Mouse (Mus musculus) heart, postnatal 14 days (tissue): Measurements from ENCODE around the gene Chtop. TPM values are rescaled to one million over a fixed set of nuclear protein-coding genes. Genes with fewer than 3 reads are reported as not detected.

Experiments used
- DNase-seq, 2 experiments: peaks; one replicate each; pipeline ENCODE4 v3.0.0; 2021 to 2022
- intact Hi-C: fragments of 180-260 bp; cut with DNase I; formaldehyde crosslinking; loops from one replicate; pipeline ENCODE4 v1.15.1; 2025
- long read RNA-seq, 2 experiments: library from polyadenylated mRNA; stranded (forward); transcript quantifications; one replicate each; pipeline ENCODE4 v2.0.0; 2021
- total RNA-seq, 2 experiments: library from RNA; stranded (reverse); gene quantifications; 2 replicates each; pipeline ENCODE4 v1.2.3; 2021

The Chtop gene
- 100 to 1,000 TPM; 101 to 123 TPM for total RNA-seq
- long read RNA-seq, experiment 1, transcript Chtop-202 (6 exons, 2,012 nt): major isoform, 31 of 101 reads
- long read RNA-seq, experiment 1, transcript Chtop-207 (5 exons, 1,321 nt): minor isoform, 5 of 101 reads
- long read RNA-seq, experiment 1, transcript Chtop-201 (5 exons, 3,257 nt): minor isoform, 12 of 101 reads
- long read RNA-seq, experiment 1, partial matches to known transcripts: 8 of 101 reads
- long read RNA-seq, experiment 1, other reads (novel, unspliced or antisense): 44 of 101 reads
- long read RNA-seq, experiment 2, transcript Chtop-202 (6 exons, 2,012 nt): major isoform, 22 of 72 reads
- long read RNA-seq, experiment 2, partial matches to known transcripts: 8 of 72 reads
- long read RNA-seq, experiment 2, other reads (novel, unspliced or antisense): 36 of 72 reads

GRCm38 (mm10) chr3:90508950-90509746, at the start of gene Chtop:
TSS of gene Chtop (minus strand) at chr3:90509498.
- peak; percentile 99 to 100 for DNase-seq
- intact Hi-C loops: no loop called here

- peak in 1 of 2 experiments; percentile 44 for DNase-seq
- intact Hi-C loops: no loop called here
These were observed 46.7 kb upstream of the Chtop start for GRCm38 (mm10) chr3:90555954-90556353.

- intact Hi-C loops: no loop called here
- DNase-seq: no peak
These were observed 42.9 kb upstream of the Chtop start for GRCm38 (mm10) chr3:90552231-90552630.

GRCm38 (mm10) chr3:90550421-90550790, 41.1 kb upstream of the Chtop start:
- DNase-seq: no peak
- intact Hi-C loops: no loop called here

- intact Hi-C loops: no loop called here
- peak in 1 of 2 experiments; percentile 45 for DNase-seq
These were observed 40.5 kb upstream of the Chtop start for GRCm38 (mm10) chr3:90549676-90550420.

GRCm38 (mm10) chr3:90540904-90541303, 31.6 kb upstream of the Chtop start:
- DNase-seq: peak; percentile 50 to 56
- intact Hi-C loops: loop anchor here (5.0 kb wide), 1 partner anchor 41 kb away; no protein-coding TSS in a partner anchor

GRCm38 (mm10) chr3:90537905-90538296, 28.6 kb upstream of the Chtop start:
- intact Hi-C loops: no loop called here
- no peak for DNase-seq

- peak; percentile 79 to 84 for DNase-seq
- intact Hi-C loops: no loop called here
These were observed 28.0 kb upstream of the Chtop start, which contains the start of gene S100a16 for GRCm38 (mm10) chr3:90537141-90537904. TSS of gene S100a16 (plus strand) at chr3:90537254.

- intact Hi-C loops: no loop called here
- DNase-seq: no peak
These were observed 26.1 kb upstream of the Chtop start for GRCm38 (mm10) chr3:90535446-90535845.

GRCm38 (mm10) chr3:90531713-90532112, 22.4 kb upstream of the Chtop start:
- DNase-seq: no peak
- intact Hi-C loops: no loop called here

- intact Hi-C loops: loop anchor here (10.0 kb wide), 1 partner anchor 177 kb away; no protein-coding TSS in a partner anchor
- no peak for DNase-seq
These were observed 18.1 kb upstream of the Chtop start for GRCm38 (mm10) chr3:90527291-90527873.

- DNase-seq: no peak
- intact Hi-C loops: loop anchor here (10.0 kb wide), 1 partner anchor 178 kb away; no protein-coding TSS in a partner anchor
These were observed 17.3 kb upstream of the Chtop start, which contains the start of gene S100a14 for GRCm38 (mm10) chr3:90526580-90526979. TSS of gene S100a14 (plus strand) at chr3:90526856.

- DNase-seq: no peak
- intact Hi-C loops: loop anchor here (10.0 kb wide), 1 partner anchor 179 kb away; no protein-coding TSS in a partner anchor
These were observed 16.8 kb upstream of the Chtop start for GRCm38 (mm10) chr3:90526076-90526475.

GRCm38 (mm10) chr3:90525421-90525820, 16.1 kb upstream of the Chtop start:
- intact Hi-C loops: loop anchor here (1.0 to 10.0 kb wide), 3 partner anchors 59 to 179 kb away; no protein-coding TSS in a partner anchor
- peak; percentile 35 to 65 for DNase-seq

- intact Hi-C loops: no loop called here
These were observed 8.4 kb upstream of the Chtop start for GRCm38 (mm10) chr3:90517711-90518110.

GRCm38 (mm10) chr3:90515789-90516188, 6.5 kb upstream of the Chtop start:
- intact Hi-C loops: no loop called here
- no peak for DNase-seq

More at GRCm38 (mm10) chr3:90517711-90518110, 8.4 kb upstream of the Chtop start:
- no peak for DNase-seq

- DNase-seq: peak; percentile 54 to 63
- intact Hi-C loops: no loop called here
These were observed 5.9 kb upstream of the Chtop start for GRCm38 (mm10) chr3:90515242-90515641.

- intact Hi-C loops: no loop called here
- DNase-seq: peak; percentile 78 to 79
These were observed 5.4 kb upstream of the Chtop start for GRCm38 (mm10) chr3:90514691-90515090.
